Mouse (Mus musculus) gonadal fat pad, adult 2 months (tissue): ENCODE measurements around the gene Arhgap40. TPM values are rescaled to one million over a fixed set of nuclear protein-coding genes. Genes with fewer than 3 reads are reported as not detected.

Experiments
- DNase-seq: peaks from one replicate; pipeline ENCODE4 v3.0.0-alpha.2; 2012; ENCODE audit warnings: low read depth
- polyA plus RNA-seq: library from polyadenylated mRNA; depleted of rRNA; stranded (reverse); fragments of >200 nt; gene quantifications from 2 replicates; pipeline ENCODE4 v1.2.3, GENCODE M21; 2012; rRNA removed

Arhgap40 gene
- polyA plus RNA-seq, result 4.7 and 5.4 TPM in 2 replicates

DNA sequence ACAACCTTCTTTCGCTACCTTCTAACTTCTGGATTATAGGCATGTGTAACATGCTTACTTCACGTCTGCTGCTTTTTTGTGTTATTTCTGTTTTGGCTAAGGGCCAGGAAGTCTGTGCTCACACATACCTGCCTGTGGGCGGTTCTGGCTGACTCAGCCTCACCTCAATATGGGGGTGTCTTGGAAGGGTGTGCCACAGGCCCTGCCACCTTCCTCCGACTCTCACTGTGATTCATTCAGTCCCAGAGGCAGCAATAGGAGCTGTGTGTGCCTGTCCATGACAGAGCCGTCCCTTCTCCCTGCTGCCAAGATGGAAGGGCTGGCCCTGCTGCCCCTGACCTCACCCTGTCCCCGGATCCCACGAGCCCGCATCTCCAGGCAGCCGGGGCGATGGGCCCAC lies at the start of gene Arhgap40:
TSS of gene Arhgap40 (plus strand) at position 269 of the 400 bp plus-strand sequence.
- no peak for DNase-seq

DNA sequence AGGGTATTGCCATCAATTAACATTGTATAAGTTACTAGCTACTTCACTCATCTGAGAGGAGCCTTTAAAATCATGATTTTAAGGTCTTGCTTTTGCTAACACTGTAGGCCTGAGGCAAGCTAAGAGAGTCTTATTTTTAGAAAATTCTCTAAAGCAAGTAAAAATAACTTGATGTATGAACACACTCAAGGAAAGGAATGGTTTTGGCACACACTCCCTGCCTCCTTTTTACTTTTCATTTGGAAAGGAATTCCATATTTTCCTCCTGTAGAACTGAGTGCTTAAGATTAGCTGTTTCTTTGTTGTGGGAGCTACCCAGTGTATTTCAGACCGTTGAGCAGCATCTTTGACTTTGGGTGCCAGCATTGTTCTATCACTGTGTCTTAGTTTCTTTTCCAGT lies 38.4 kb upstream of the Arhgap40 start:
- no peak for DNase-seq

DNA sequence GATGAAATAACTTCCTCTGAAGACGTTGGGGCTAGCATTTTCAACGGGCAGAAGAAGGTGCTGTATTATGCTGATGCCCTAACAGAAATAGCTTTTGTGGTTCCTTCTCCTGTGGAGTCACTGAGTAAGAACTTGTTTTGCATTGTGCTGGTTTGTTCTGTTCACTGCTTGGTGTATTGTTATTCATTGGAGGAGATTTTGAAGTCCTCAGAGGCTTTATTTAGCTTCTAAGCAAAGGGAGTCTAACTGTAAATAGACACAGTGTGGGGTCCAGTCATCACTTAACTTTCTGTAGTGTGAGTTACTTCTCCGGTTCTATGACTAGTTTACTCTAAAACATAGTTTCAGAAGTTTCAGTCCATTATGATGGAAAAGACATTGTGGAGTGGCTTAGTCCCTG lies 35.0 kb upstream of the Arhgap40 start:
- DNase-seq, result no peak

DNA sequence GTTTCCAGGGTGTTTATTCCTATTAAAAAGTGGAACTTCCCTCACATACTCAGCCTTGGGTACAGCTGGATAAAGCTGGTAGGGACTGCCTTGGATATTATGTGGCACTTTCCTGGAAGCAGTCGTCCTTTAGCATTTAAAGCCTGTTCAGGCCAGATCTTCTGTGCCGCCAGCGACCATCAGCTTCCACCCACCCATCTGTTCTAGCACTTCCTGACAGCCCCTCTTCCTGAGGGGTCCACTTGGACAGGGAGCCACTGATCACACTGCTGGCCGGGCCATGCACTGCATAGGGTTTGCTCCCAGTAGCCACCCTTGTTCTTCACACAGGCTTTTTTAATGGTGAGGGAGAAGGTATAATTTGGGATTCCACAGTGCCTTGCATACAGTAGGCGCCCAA lies 14.1 kb upstream of the Arhgap40 start:
- no peak for DNase-seq

DNA sequence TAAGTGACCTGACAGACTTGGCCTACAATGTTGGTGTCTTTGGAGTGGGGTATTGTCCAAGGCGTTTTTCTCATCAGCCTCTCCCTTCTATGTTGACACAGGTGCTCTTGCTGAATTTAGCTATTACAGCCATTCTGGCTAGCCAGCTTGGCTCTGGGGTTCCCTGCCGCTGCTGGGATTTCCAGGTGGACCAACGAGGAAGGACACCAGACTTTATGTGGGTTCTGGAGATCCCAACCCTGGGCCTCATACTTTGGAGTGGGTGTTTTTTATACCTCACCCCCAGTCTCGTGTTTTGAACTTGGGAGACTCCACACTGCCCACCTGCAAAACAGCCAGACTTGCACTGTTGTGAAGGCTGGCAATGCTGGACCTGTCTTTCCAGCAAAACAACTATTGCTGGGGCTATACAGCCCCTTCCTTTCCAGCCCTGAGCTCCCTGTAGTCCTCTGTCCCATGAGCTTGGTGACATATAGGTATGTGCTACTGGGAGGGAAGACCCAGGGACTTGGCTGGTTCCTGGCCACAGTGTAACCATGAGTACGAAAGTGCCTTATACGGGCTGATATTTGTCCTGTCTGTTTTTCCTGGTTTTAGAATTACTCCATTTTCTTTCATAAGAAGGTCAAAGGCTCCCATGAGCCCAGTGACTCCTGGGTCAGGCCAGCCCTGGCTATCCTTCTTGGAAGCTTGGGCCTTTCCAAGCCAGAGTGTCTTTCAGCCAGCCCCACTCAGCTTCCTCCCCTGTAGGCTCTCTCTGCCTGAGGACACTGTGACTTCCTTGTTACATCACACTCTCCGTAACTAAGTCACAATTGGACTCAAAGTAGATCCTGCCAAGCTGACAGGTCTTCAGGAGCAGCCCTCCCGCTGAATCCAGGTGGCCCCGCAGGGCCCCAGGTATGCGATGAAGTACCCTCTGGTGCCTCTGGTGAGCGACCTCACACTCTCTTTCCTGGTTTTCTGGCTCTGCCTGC lies 10.5 kb upstream of the Arhgap40 start, which contains the start of gene Adig:
TSS of gene Adig (plus strand) at position 777 of the 977 bp plus-strand sequence.
- DNase-seq, result no peak

DNA sequence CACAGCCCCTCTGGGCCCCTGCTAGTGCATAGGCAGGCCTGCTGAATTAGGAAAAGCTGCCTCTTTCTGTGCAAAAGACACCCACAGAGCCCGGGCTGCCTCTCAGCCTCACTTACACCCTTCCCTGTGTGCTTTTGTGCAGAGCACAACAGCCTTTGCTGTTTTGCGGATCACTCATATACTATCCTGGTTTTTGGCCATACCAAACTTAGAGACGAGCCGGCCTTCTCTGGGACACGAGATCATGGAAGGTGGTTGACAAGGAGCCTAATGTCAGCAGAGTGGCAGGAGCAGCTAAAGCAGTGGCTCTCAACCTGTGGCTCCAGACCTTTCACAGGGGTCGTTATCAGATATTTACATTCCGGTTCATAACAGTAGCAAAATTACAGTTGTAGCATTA lies 9.4 kb upstream of the Arhgap40 start:
- DNase-seq, result no peak

DNA sequence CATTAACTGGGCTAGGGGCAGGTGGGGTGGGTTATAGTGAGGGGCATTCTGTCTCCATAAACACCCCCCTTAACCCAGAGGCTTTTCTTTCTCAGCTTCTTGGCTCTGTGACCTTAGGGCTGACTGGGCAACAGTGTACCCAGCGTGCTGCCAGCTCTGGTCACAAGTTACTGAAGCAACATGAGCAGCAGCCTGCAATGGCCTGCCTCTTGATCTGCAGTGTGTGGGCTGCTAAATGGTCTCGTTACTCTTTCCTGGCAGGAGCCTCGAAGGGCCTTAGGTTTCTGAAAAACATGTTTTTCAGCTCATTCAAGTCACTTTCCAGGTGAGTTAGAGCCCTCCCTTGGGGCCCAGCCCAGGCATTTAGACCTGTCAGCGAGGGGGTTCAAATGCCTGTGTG lies 8.9 kb upstream of the Arhgap40 start:
- no peak for DNase-seq

DNA sequence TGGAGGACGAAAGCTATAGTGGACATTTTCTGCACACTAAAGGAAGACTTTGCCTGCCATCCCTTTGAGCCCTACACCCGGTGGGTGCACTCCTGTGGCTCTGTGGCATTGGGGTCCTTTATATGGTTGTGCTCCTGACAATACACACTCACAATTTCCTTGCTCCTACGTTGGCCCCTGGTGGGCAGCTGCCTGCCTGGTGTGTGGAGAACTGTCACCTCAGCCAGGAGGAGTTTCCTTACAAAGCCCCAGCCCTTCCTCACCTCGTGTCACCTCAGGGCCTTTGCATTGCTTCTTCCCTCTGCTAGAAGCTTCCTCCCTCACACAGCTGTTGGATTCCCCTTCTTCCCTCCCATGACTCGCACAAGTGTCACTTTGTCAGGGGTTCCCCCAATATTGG lies 6.1 kb upstream of the Arhgap40 start:
- DNase-seq, result no peak

DNA sequence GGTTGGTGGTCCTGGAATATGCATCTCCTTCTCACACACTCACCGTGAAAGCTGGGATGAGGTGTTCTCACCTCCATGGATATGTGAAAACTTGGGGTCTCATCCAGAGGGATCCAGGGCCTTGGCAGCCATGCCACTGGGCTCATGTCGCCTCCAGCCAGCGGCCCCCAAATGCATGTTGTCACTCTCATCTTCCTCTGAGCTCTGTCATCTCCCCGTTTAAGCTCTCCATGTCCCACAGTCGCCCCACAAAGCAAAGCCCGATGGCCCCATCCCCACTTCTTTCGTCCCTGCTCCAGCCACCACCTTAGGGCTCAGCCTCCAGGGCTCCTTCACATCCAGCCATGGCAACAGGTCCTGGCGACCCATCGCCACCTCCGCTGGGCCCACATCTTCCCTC lies 5.5 kb upstream of the Arhgap40 start:
- no peak for DNase-seq

DNA sequence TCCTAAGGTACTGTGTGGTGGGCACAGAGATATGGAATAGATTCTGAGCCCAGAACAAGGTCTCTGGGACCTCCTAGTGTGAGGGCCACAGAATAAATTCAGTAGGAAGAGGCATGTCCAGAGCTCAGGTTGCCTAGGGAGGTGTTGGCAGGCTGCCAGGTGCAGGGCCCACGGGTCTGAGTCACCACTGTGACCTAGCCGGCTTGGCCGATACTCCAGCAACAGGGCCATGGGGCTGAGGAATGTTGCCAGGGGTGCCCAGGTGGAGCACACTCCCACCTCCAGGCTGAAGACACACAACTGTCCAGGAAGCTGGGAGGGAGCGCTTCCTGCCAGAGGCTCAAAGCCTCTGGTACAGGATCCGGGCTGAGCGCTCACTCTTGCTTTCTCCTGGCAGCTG lies 1.9 kb upstream of the Arhgap40 start:
- peak; percentile 67 for DNase-seq

DNA sequence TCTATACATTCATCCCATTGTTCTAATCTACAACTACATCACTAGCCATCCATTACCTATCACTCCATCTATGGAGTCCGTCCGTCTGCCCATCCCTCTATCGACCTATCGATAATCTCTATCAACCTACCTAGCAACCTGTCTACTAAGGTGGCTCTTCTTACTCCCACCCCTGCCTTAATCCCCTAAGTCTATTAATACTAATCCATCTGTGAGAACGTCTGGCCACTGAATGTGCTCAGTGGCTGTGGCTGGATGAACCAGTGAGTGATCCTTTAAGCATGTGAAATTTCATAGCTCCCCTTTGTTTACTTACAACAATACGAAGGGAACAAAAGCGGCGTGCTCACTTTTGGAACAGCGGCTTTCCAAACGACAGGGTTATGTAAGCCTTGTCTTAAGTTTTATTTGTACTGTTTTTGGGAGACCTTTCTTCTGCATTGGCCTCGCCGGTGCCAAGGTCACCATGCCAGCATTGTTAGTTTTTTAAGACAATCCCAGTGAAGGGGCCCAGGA lies 1.3 kb downstream of the Arhgap40 start:
- DNase-seq, result no peak

DNA sequence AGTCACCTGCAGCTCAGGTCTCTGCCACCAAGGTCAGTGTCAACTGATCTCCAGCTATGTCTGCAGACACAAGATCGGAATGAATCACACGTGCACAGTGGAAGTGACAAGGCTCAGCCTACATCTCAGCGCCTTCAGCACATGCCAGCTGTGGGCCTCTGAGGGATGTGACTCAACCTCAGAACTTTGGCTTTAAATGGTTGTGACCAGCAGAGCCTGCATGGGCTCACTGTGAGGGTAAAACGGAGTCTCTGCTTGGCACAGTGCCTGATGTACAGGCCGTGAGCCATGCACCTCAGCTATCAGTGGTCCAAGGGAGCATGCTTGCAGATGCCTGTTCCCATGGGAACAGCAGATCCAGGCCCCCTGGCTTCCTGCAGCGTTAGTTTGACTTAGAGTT lies 6.0 kb downstream of the Arhgap40 start:
- DNase-seq, result no peak

DNA sequence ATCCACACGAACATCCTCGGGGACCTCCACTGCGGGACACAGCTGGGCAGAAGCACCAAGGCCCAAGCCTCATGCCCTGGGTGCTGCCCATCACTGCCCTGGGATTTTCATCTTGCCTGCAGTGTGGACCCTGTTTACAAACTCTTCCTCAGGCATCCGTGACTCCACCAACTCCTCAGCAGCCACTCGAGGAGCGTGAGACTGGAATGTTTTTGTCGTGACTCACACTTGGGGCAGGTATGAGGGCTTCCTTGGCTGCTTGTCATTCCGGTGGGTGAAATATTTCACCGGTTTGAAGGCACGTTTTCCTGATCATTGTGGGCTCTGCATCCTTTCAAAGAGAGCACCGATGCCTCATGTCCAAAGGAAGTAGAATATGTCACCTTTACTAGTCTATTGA lies 6.5 kb downstream of the Arhgap40 start:
- no peak for DNase-seq

DNA sequence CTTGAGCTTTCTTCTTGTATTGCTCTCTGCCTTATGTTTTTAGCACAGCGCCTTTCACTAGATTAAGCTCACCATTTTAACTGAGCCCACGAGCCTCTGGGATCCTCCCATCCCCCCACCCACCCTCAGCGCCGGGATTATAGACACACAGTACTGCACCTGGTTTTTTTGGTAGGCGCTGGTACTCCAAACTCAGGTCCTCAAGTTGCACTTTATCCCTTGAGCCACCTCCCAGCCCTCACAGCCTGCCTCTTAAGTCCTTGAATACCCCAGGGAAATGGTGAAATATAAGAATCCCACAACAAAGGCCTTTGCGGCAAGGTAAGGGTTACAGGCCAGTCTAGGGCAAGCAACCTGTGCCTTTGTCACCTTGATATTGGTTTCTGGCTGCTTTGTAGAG lies 7.2 kb downstream of the Arhgap40 start:
- no peak for DNase-seq

DNA sequence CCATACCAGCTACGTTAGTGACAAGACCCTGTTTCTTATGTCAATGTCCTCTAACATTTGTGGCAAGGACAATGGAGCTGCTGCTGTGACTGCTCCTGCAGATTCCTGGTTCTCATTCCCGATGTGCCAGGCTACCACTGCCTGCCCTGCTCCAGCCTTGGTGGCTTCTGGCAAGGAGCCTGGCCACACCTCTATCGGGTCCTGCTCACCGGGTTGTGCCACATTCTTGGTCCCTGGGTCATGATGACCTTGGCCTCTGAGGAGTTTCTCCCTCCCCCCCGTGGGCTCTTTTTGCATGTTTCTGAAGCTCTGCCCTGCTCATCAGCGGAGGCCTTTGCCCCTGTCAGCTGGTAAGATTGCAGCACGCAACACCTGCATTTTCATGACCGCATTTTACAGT lies 10.5 kb downstream of the Arhgap40 start:
- DNase-seq, result no peak

DNA sequence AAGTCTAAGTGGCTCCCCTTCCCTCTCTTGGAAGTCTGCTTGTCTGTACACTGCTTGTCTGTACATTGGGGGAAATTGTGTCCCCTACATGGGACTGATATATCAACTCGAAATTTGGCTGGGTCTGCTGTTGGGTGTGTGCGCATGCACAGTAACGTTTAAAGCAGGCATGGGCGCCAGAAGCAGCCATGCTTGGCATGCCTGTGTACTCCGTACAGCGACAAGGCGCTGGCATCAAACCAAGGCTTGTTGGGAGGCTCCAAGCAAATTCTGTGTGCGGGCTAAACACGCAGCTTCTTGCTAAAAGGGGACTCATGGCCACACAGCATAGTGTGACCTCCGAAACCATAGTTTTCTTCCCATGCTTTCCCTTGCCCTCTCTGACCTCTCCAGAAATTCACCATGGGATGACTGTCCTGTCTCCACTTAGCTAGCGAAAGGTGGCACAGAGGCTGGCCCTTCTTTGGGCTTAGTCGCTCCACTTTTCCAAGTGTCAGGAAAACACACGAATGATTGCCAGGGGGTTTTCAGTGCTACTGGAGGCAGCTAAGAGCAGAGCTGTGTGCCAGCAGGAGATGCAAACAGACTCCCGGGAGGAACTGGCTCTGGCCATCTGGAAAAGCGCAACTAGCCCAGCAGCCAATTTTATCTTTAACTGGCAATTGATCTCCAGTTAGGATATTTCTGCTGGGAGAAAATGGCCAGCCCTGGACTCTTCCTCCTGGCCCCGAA lies 11.7 kb downstream of the Arhgap40 start:
- no peak for DNase-seq

DNA sequence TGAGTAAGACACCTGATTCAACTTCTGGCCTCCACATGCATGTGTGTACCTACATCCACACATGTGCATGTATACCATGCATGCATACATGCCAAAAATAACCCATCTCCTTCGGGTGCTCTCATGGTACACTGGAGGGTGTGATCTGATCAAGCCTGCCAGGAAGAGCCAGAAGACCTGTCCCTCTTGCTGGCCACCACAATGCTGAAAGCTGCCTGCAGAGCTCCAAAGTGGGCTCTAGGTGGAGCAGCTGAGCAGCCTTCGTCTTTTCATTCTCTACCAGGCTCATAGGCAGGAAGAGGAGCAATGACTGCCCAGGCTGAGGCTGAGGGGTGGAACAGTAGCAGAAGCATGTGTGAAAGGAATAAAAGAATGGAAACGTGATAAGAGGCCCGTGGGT lies 21.5 kb downstream of the Arhgap40 start:
- DNase-seq, result no peak

DNA sequence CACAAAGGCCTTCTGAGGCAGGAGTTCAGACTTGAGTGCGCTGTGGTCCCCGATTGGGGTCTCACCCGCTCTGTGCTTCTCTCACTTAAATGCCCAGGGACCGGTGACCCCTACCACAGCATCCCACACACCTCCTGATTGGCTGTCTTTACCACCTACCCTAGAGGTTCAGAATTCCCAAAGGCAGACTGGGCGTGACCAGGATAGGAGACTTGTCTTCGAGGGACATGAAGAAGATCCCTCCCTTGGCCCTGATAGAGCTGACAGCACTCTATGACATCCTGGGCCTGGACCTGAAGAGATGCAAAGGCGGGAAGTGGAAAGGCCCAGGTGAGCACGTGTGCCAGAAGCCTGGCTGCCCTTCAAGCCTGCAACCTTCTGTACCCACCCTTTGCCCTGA lies 22.0 kb downstream of the Arhgap40 start:
- DNase-seq, result no peak

DNA sequence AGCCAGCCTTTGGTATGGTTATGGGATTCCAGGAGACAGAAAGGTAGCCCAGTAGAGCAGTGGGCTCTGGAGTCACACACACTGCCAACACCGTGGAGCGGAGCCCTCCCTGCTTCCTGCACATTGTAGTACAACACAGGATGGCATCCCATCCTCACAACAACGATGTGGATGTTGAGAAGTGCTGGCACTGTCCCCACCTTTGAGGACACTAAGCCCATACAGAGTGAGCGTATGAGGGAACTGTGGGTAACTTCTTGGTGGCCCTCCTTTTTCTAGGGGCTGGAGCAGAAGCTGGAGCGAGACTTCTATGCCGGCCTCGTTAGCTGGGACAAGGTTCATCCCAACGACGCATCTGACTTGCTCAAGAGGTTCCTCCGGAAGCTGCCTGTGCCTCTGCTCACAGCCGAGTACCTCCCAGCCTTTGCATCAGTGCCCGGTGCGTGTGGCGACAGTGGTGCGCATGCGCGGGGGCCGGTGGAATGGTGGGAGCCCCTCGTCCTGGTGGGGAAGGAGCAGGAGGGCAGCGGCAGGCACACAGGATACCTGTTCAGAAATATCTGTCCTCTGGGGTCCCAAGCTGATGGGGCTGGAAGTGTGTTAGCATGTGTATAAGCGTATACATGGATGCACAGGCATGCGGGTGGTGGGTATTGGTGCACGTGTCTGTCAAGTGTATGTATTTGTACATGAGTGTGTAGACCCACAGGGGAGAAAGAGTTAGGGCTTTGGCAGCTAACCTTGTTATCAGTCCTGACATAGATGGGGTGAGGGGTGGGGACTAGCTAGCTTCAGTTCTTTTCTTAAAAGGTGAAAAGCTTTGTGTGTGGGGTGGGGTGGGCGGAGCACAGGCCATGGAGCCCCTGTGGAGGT lies 27.1 kb downstream of the Arhgap40 start:
- DNase-seq, result no peak

DNA sequence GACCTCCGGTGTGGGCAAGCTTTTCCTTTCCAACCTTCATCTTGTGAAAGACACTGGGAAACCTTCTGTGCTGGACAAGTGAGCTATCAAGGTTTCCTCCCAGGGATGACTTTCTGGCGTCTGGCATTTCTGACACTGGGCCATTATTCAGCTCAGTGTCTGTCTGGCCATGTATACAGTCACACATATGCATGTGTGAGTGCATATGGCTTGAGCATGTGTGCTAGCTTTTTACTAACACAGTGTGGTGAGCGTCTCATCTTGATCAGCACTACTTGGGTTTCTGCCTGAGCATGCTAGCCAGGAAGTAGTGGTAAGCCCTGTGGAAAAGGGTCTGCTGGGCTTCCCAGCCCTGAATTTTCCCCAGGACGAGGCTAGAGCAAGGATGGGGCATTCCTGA lies 28.7 kb downstream of the Arhgap40 start:
- no peak for DNase-seq

DNA sequence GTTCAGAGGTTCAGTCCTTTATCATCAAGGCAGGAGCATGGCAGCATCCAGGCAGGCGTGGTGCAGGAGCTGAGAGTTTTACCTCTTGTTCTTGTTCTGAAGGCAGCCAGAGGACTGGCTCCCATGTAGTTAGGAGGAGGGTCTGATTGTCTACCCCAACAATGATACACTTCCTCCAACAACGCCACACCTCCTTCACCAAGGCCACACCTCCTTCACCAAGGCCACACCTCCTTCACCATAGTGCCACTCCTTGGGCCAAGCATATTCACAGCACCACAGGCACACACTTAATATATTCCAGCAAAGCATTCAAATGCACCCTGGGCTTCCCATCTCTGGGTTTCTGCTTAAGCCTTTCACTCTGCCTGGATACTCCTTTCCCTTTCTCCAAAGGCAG lies 32.7 kb downstream of the Arhgap40 start:
- no peak for DNase-seq

DNA sequence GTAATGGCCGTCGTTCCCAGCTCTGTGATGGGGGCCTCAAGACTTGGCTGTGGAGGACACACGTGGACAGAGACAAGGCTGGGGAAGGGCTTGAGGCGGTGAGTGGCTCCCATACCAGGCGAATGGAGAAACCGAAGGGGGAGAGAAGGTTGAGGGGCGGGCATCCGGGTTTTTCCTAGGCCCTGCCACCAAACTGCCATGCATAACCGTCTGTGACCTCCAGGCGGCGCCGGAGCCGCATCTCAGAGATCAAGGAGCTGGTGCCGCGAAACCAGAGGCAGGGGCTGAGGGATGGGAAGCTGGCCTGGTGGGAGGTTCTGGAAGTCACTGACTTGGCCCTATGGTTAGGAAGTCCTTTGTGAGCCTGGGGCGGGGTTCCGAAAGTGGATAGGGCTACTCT lies 34.2 kb downstream of the Arhgap40 start:
- no peak for DNase-seq
